ENCODE assay signal across 13 mouse cellular contexts in the genomic region with DNA sequence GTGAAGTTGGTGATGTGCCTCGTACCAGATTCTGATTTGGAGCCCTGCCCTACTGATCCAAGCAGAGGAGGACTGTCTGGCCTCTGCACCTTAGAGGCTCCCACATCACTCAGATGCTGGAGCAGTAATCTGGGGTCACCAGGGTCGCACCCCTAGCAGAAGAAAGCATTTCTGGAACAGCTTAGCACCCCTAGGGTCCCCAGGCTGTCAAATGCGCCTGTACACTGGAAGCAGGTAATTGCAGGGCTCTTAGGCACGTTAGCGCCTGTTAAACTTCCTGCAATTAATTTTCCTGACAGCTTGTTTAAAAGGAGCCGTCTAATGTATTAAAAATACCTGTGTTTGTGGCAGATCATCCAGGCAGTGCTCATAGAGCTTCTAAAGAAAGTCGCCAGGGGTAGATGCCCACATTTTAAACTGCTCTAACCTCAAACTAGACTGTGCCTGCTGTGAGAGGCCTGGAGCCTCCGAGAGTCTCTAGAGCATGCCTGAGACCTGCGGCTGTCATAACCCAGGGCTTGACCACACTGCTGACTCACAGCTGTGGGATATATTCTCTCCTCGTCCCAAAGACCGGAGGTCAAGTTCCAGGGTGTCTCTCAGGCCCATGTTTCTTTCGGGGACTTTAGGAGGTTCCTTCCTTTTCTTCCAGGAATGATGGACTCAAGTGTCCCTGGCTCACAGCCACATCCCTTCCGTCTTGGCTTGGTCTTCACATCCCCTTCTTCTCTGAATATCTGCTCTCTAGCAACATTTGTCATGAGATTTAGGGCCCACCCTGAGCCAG. TPM values are rescaled to one million over a fixed set of nuclear protein-coding genes. Genes with fewer than 3 reads are reported as not detected.
A peak's percentile ranks its signal among the peaks of the same experiment; 100 is the strongest.
DNase-seq lines count a peak whose midpoint lies in the region; ATAC-seq lines count a peak whose summit lies in the region.
"Had no signal": no experiment of that assay in that cellular context is flagged by ENCODE, and none has a peak within 500 bp of the region (broad histone marks: within the 10 kb centered on the region; RNA-seq: fewer than 3 reads in every experiment).

No protein-coding gene starts in this region.

- intact Hi-C loops in heart, postnatal 36 days (cut with DNase I), result no loop called here
- intact Hi-C loops in left cerebral cortex, postnatal 25 days (cut with DNase I), result no loop called here

- ATAC-seq in common myeloid progenitor, adult 5-6 weeks (replicated peaks; ENCODE audit: low read depth, poor library complexity, severe bottlenecking), result 0 out of 2 replicates have a peak, but pooled peaks have one; percentile 18
- ATAC-seq in erythroblast, adult 5-6 weeks (replicated peaks; ENCODE audit: low FRiP score, poor library complexity, severe bottlenecking), result no peak
- ATAC-seq: midbrain, embryonic 15.5 days had no signal

- peak; percentile 10 to 11 for DNase-seq in heart, adult 18-20 months
- no peak for DNase-seq in heart, postnatal 36 days
- peak; percentile 69 for DNase-seq in 3T3-L1 (ENCODE audit: low read depth, low spot score)
- DNase-seq in kidney, postnatal 25 days, result peak; percentile 21 to 43
- no peak for DNase-seq in left cerebral cortex, postnatal 25 days (ENCODE audit: low spot score in 2 of 2)
- DNase-seq in embryo, embryonic 9.5 days (ENCODE audit: extremely low spot score), result no peak
- DNase-seq: cerebellum, adult 11-12 months; embryo, embryonic 11 days; lung, postnatal 4 days; right cerebral cortex, postnatal 14 days had no signal

RNA-seq across cellular contexts. Expression of gene Ntsr1, which starts 12.3 kb away (rescaled TPM):
- total RNA-seq in heart, adult 18-20 months (2021), result not detected
- not detected for total RNA-seq in heart, postnatal 36 days (2021)
- total RNA-seq in common myeloid progenitor, adult 5-6 weeks (2017), result not detected in 2 replicates
- 1 to 10 TPM; 7.1 to 9.2 TPM for total RNA-seq in left cerebral cortex, postnatal 25 days (2021)
- total RNA-seq in erythroblast, adult 5-6 weeks (2015; ENCODE audit: low replicate concordance), result not detected in 2 replicates
- not detected in 2 replicates for total RNA-seq in erythroblast, adult 5-6 weeks (2017; ENCODE audit: low replicate concordance)

RNA-seq across cellular contexts. Expression of gene Slco4a1, which starts 56.0 kb away (rescaled TPM):
- total RNA-seq in heart, adult 18-20 months (2021), result under 1 TPM in 1 of 2 experiments, not detected in 1; 0.23 TPM
- under 1 TPM in 1 of 2 experiments, not detected in 1; 0.08 TPM for total RNA-seq in heart, postnatal 36 days (2021)
- 5.9 and 12.5 TPM in 2 replicates for total RNA-seq in common myeloid progenitor, adult 5-6 weeks (2017)
- 1 to 10 TPM in 1 of 2 experiments, under 1 TPM in 1; 0.94 to 1.5 TPM for total RNA-seq in left cerebral cortex, postnatal 25 days (2021)
- total RNA-seq in erythroblast, adult 5-6 weeks (2015; ENCODE audit: low replicate concordance), result 4.4 and 4.6 TPM in 2 replicates
- 2.4 and 3.2 TPM in 2 replicates for total RNA-seq in erythroblast, adult 5-6 weeks (2017; ENCODE audit: low replicate concordance)

Comparison
In these comparisons a context has a peak if more than half of its experiments do, and no peak if none do; other contexts are left out.
1. DNase-seq: peak in heart, adult 18-20 months (2 of 2), 3T3-L1 (single experiment) and kidney, postnatal 25 days (2 of 2); none in heart, postnatal 36 days (0 of 2), left cerebral cortex, postnatal 25 days (0 of 2) and embryo, embryonic 9.5 days (single experiment).